Mouse (Mus musculus) myocyte (in vitro differentiated cells): ENCODE measurements around the gene Dock4. TPM values are rescaled to one million over a fixed set of nuclear protein-coding genes. Genes with fewer than 3 reads are reported as not detected.

Experiments used
- H3K27me3 ChIP-seq: one replicate; pipeline ENCODE4 v1.6.1; 2011; ENCODE audit not compliant: control insufficient read depth, insufficient read depth, insufficient read length
- H3K36me3 ChIP-seq: one replicate; pipeline ENCODE4 v1.6.1; 2011; ENCODE audit not compliant: control insufficient read depth, insufficient read depth
- H3K4me2 ChIP-seq: one replicate; pipeline ENCODE4 v1.6.1; 2011; ENCODE audit warnings: low read depth, control low read depth
- H3K4me3 ChIP-seq: one replicate; pipeline ENCODE4 v1.5.1; 2011; ENCODE audit warnings: mild to moderate bottlenecking, control low read depth, moderate library complexity
- H3K79me2 ChIP-seq: one replicate; pipeline ENCODE4 v1.6.1; 2011; ENCODE audit not compliant: control insufficient read depth, insufficient read depth
- H3ac ChIP-seq: one replicate; pipeline ENCODE4 v1.6.1; 2011; ENCODE audit not compliant: control insufficient read depth, insufficient read length
- CEBPB ChIP-seq: IDR thresholded peaks from 2 replicates; pipeline ENCODE4 v1.6.1; 2011; ENCODE audit warnings: mild to moderate bottlenecking, moderate library complexity; ENCODE audit not compliant: poor library complexity, insufficient read depth, severe bottlenecking
- E2F4 ChIP-seq: IDR thresholded peaks from one replicate; pipeline ENCODE4 v1.6.1; 2011; ENCODE audit warnings: mild to moderate bottlenecking, control low read depth, moderate library complexity; ENCODE audit not compliant: insufficient read depth
- MAX ChIP-seq: IDR thresholded peaks from one replicate; pipeline ENCODE4 v1.6.1; 2011; ENCODE audit warnings: low read depth, mild to moderate bottlenecking, control low read depth
- MYOD1 ChIP-seq, 3 experiments: IDR thresholded peaks; one replicate each; pipeline ENCODE4 v1.6.1; 2011; ENCODE audit warnings: control low read depth in 2 of 3, low read depth in 2 of 3, mild to moderate bottlenecking in 2 of 3, moderate library complexity in 1 of 3; ENCODE audit not compliant: insufficient read length in 2 of 3, control insufficient read depth in 1 of 3
- MYOG ChIP-seq, 3 experiments: IDR thresholded peaks; one replicate each; pipeline ENCODE4 v1.6.1; 2011; ENCODE audit warnings: control low read depth in 2 of 3, low read depth in 2 of 3, mild to moderate bottlenecking in 2 of 3; ENCODE audit not compliant: insufficient read length in 2 of 3, control insufficient read depth in 1 of 3, insufficient read depth in 1 of 3
- POLR2A ChIP-seq: IDR thresholded peaks from one replicate; pipeline ENCODE4 v1.6.1; 2011; ENCODE audit warnings: low read depth, mild to moderate bottlenecking, control low read depth, moderate library complexity; ENCODE audit not compliant: insufficient read length
- POLR2AphosphoS2 ChIP-seq: IDR thresholded peaks from one replicate; pipeline ENCODE4 v1.6.1; 2011; ENCODE audit warnings: low read depth, control low read depth; ENCODE audit not compliant: insufficient read length
- REST ChIP-seq: IDR thresholded peaks from one replicate; pipeline ENCODE4 v1.6.1; 2011; ENCODE audit warnings: mild to moderate bottlenecking, control low read depth, moderate library complexity; ENCODE audit not compliant: insufficient read depth, insufficient read length
- SRF ChIP-seq: IDR thresholded peaks from one replicate; pipeline ENCODE4 v1.6.1; 2011; ENCODE audit warnings: low read depth; ENCODE audit not compliant: control insufficient read depth, insufficient read length
- TCF12 ChIP-seq: IDR thresholded peaks from one replicate; pipeline ENCODE4 v1.6.1; 2011; ENCODE audit warnings: mild to moderate bottlenecking, control low read depth; ENCODE audit not compliant: poor library complexity, insufficient read depth, severe bottlenecking
- TCF3 ChIP-seq: IDR thresholded peaks from one replicate; pipeline ENCODE4 v1.6.1; 2011; ENCODE audit warnings: low read depth, control low read depth; ENCODE audit not compliant: insufficient read length
- USF1 ChIP-seq: IDR thresholded peaks from one replicate; pipeline ENCODE4 v1.6.1; 2011; ENCODE audit warnings: low read depth, mild to moderate bottlenecking, control low read depth, moderate library complexity
- polyA plus RNA-seq: library from polyadenylated mRNA; unstranded; fragments of >200 nt; fragmentation: generic; extraction: Trizol; gene quantifications from one replicate; pipeline ENCODE4 v1.2.1, GENCODE M21; 2012; ENCODE audit warnings: missing spikeins

Gene Dock4
- polyA plus RNA-seq, 1 experiment, result 0.73 TPM

- Histone ChIP-seq H3K79me2 (no peaks in the 10 kb centered on the region), H3K4me2 (no peak overlapping the region), H3K36me3 (no peaks in the 10 kb centered on the region), H3K27me3 (no peaks in the 10 kb centered on the region), H3K4me3 (no peak overlapping the region), H3ac (no peak overlapping the region)
- TF ChIP-seq MYOG (IDR thresholded peaks at IDR 0.05; ENCODE audit: control insufficient read depth in 1 of 3, insufficient read depth in 1 of 3, insufficient read length in 2 of 3, low read depth in 2 of 3) (no peak), E2F4 (no peak), POLR2AphosphoS2 (no peak), POLR2A (no peak), SRF (no peak)
Measured at GRCm38 (mm10) chr12:40670766-40671165, 225.0 kb downstream of the Dock4 start.

GRCm38 (mm10) chr12:40679713-40680112 is 234.0 kb downstream of the Dock4 start:
- no peak overlapping the region for H3K4me3 ChIP-seq
- no peaks in the 10 kb centered on the region for H3K27me3 ChIP-seq
- H3ac ChIP-seq, result no peak overlapping the region
- H3K4me2 ChIP-seq, result no peak overlapping the region
- no peak for TF ChIP-seq REST
- TF ChIP-seq TCF3, result no peak
- no peak for TF ChIP-seq MYOG (IDR thresholded peaks at IDR 0.05; ENCODE audit: control insufficient read depth in 1 of 3, insufficient read depth in 1 of 3, insufficient read length in 2 of 3, low read depth in 2 of 3)
- no peak for TF ChIP-seq TCF12
- TF ChIP-seq POLR2AphosphoS2, result no peak
- TF ChIP-seq CEBPB, result no peak
- TF ChIP-seq E2F4, result no peak
- no peak for TF ChIP-seq USF1
- no peak for TF ChIP-seq MYOD1 (IDR thresholded peaks at IDR 0.05; ENCODE audit: control insufficient read depth in 1 of 3, insufficient read length in 2 of 3, low read depth in 2 of 3)
- TF ChIP-seq MAX, result no peak
- no peak for TF ChIP-seq SRF
- no peaks in the 10 kb centered on the region for H3K79me2 ChIP-seq
- no peaks in the 10 kb centered on the region for H3K36me3 ChIP-seq

- TF ChIP-seq USF1 (no peak), MYOD1 (IDR thresholded peaks at IDR 0.05; ENCODE audit: control insufficient read depth in 1 of 3, insufficient read length in 2 of 3, low read depth in 2 of 3) (no peak), CEBPB (no peak), SRF (no peak), E2F4 (no peak), REST (no peak), MAX (no peak), POLR2A (no peak), TCF3 (no peak), POLR2AphosphoS2 (no peak), TCF12 (no peak), MYOG (IDR thresholded peaks at IDR 0.05; ENCODE audit: control insufficient read depth in 1 of 3, insufficient read depth in 1 of 3, insufficient read length in 2 of 3, low read depth in 2 of 3) (no peak)
- H3K36me3 ChIP-seq, result no peaks in the 10 kb centered on the region
- no peaks in the 10 kb centered on the region for H3K79me2 ChIP-seq
- H3K4me3 ChIP-seq, result no peak overlapping the region
- no peaks in the 10 kb centered on the region for H3K27me3 ChIP-seq
- no peak overlapping the region for H3K4me2 ChIP-seq
- no peak overlapping the region for H3ac ChIP-seq
Measured at GRCm38 (mm10) chr12:40680551-40680950, 234.8 kb downstream of the Dock4 start.

- Histone ChIP-seq H3K79me2 (no peaks in the 10 kb centered on the region), H3K36me3 (no peaks in the 10 kb centered on the region), H3K4me3 (no peak overlapping the region)
Measured at GRCm38 (mm10) chr12:40691444-40691843, 245.7 kb downstream of the Dock4 start.

GRCm38 (mm10) chr12:40694082-40694721 is 248.4 kb downstream of the Dock4 start:
- H3K36me3 ChIP-seq, result no peaks in the 10 kb centered on the region
- no peak for TF ChIP-seq POLR2AphosphoS2
- no peak for TF ChIP-seq MAX
- no peak for TF ChIP-seq SRF
- TF ChIP-seq POLR2A, result no peak
- TF ChIP-seq REST, result no peak
- TF ChIP-seq MYOD1 (IDR thresholded peaks at IDR 0.05; ENCODE audit: control insufficient read depth in 1 of 3, insufficient read length in 2 of 3, low read depth in 2 of 3), result no peak
- TF ChIP-seq TCF12, result no peak
- TF ChIP-seq MYOG (IDR thresholded peaks at IDR 0.05; ENCODE audit: control insufficient read depth in 1 of 3, insufficient read depth in 1 of 3, insufficient read length in 2 of 3, low read depth in 2 of 3), result no peak
- no peak for TF ChIP-seq TCF3

More at GRCm38 (mm10) chr12:40691444-40691843, 245.7 kb downstream of the Dock4 start:
- H3K4me2 ChIP-seq, result no peak overlapping the region
- H3K27me3 ChIP-seq, result no peaks in the 10 kb centered on the region
- no peak for TF ChIP-seq TCF12
- TF ChIP-seq CEBPB, result no peak
- no peak for TF ChIP-seq MYOD1 (IDR thresholded peaks at IDR 0.05; ENCODE audit: control insufficient read depth in 1 of 3, insufficient read length in 2 of 3, low read depth in 2 of 3)
- TF ChIP-seq MAX, result no peak
- no peak for TF ChIP-seq USF1
- no peak for TF ChIP-seq E2F4
- no peak for TF ChIP-seq TCF3
- no peak for TF ChIP-seq POLR2AphosphoS2
- no peak for TF ChIP-seq REST
- TF ChIP-seq MYOG (IDR thresholded peaks at IDR 0.05; ENCODE audit: control insufficient read depth in 1 of 3, insufficient read depth in 1 of 3, insufficient read length in 2 of 3, low read depth in 2 of 3), result no peak
- no peak overlapping the region for H3ac ChIP-seq

More at GRCm38 (mm10) chr12:40694082-40694721, 248.4 kb downstream of the Dock4 start:
- Histone ChIP-seq H3K4me3 (no peak overlapping the region), H3K79me2 (no peaks in the 10 kb centered on the region), H3K27me3 (no peaks in the 10 kb centered on the region), H3K4me2 (no peak overlapping the region), H3ac (no peak overlapping the region)
